Mouse (Mus musculus) thymus, adult 2 months (tissue): ENCODE measurements around the gene Glis3. TPM values are rescaled to one million over a fixed set of nuclear protein-coding genes. Genes with fewer than 3 reads are reported as not detected.

Source experiments
- DNase-seq: peaks from one replicate; pipeline ENCODE4 v3.0.0; 2021
- H3K27ac ChIP-seq: fragments of 200-500 bp; 2 replicates; pipeline ENCODE4 v1.5.1; 2012; ENCODE audit warnings: low read length, control low read depth; ENCODE audit not compliant: control insufficient read depth, insufficient read depth
- H3K27me3 ChIP-seq: fragments of 200-500 bp; 2 replicates; pipeline ENCODE4 v1.6.1; 2012; ENCODE audit warnings: mild to moderate bottlenecking, low read length, moderate library complexity, mixed read lengths; ENCODE audit not compliant: control insufficient read depth, insufficient read depth
- H3K36me3 ChIP-seq: fragments of 200-500 bp; 2 replicates; pipeline ENCODE4 v1.6.1; 2012; ENCODE audit warnings: mild to moderate bottlenecking, low read length, moderate library complexity; ENCODE audit not compliant: control insufficient read depth, insufficient read depth
- H3K4me1 ChIP-seq: fragments of 200-500 bp; replicated peaks from 2 replicates; pipeline ENCODE4 v1.6.1; 2012; ENCODE audit warnings: low read length; ENCODE audit not compliant: control insufficient read depth, insufficient read depth
- H3K4me3 ChIP-seq: fragments of 200-500 bp; 2 replicates; pipeline ENCODE4 v1.5.1; 2012; ENCODE audit warnings: mild to moderate bottlenecking, low read length, control low read depth, moderate library complexity; ENCODE audit not compliant: control insufficient read depth, insufficient read depth
- CTCF ChIP-seq: fragments of 200-500 bp; IDR thresholded peaks from 2 replicates; pipeline ENCODE4 v1.5.1; 2012; ENCODE audit warnings: mild to moderate bottlenecking, control low read depth, low read length, moderate library complexity, borderline replicate concordance; ENCODE audit not compliant: control insufficient read depth, poor library complexity, insufficient read depth; ENCODE audit errors: extremely low read depth
- POLR2A ChIP-seq: fragments of 200-500 bp; IDR thresholded peaks from 2 replicates; pipeline ENCODE4 v1.6.1; 2012; ENCODE audit warnings: mild to moderate bottlenecking, low read length, control low read depth, moderate library complexity; ENCODE audit not compliant: control insufficient read depth, poor library complexity, insufficient read depth; ENCODE audit errors: extremely low read depth
- WGBS: fragments of 180-500 bp; shearing (Covaris S2); methylation state at CpG from one replicate; pipeline ENCODE4 v1.1.7; 2018; 5-methylcytosine and 5-hydroxymethylcytosine counted together
- polyA plus RNA-seq: library from polyadenylated mRNA; depleted of rRNA; stranded (reverse); fragments of >200 nt; gene quantifications from 2 replicates; pipeline ENCODE4 v1.2.3, GENCODE M21; 2012

Glis3 gene
- polyA plus RNA-seq, 1 experiment, result 1.8 TPM

- Histone ChIP-seq H3K27me3 (no peaks in the 10 kb centered on the region), H3K27ac (no peak overlapping the region), H3K36me3 (no peaks in the 10 kb centered on the region), H3K4me3 (no peak overlapping the region), H3K4me1 (no peaks in the 10 kb centered on the region; the same call in 1 of the 2 replicates)
- no peak for DNase-seq
- 45% methylated on average over 2 of the region's 2 CpGs for WGBS
- no peak for TF ChIP-seq POLR2A
- TF ChIP-seq CTCF, result no peak
These were observed 392.4 kb downstream of the Glis3 start for GRCm38 (mm10) chr19:28287431-28287830.

DNA sequence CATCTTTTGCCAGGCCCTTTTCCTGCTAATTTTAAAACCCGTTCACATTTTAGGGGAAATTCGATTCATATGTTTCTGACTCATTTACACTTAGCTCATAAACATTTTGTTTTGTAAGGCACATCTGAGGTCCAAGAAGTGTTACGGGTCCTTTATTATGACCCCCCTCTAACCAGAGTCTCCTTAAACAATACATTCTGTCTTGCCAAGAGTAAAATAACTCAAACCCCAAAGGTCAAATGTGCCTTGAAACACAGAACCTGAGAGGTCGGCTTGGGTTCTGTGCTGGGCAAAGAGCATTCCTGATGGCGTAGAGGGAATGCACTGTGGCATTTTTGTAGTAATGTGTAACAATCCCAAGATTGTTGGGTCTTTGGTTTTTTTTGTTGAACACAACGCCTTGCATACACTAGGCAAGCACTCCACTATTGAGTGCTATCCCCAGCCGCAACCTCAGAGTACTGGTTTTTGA is 395.7 kb downstream of the Glis3 start:
- H3K36me3 ChIP-seq, result no peaks in the 10 kb centered on the region
- no peak overlapping the region for H3K4me3 ChIP-seq
- H3K4me1 ChIP-seq, result no peaks in the 10 kb centered on the region
- H3K27me3 ChIP-seq, result no peaks in the 10 kb centered on the region
- WGBS, result 94% methylated on average over 7 of the region's 7 CpGs
- TF ChIP-seq POLR2A, result no peak
- no peak for TF ChIP-seq CTCF
- no peak for DNase-seq
- H3K27ac ChIP-seq, result no peak overlapping the region

DNA sequence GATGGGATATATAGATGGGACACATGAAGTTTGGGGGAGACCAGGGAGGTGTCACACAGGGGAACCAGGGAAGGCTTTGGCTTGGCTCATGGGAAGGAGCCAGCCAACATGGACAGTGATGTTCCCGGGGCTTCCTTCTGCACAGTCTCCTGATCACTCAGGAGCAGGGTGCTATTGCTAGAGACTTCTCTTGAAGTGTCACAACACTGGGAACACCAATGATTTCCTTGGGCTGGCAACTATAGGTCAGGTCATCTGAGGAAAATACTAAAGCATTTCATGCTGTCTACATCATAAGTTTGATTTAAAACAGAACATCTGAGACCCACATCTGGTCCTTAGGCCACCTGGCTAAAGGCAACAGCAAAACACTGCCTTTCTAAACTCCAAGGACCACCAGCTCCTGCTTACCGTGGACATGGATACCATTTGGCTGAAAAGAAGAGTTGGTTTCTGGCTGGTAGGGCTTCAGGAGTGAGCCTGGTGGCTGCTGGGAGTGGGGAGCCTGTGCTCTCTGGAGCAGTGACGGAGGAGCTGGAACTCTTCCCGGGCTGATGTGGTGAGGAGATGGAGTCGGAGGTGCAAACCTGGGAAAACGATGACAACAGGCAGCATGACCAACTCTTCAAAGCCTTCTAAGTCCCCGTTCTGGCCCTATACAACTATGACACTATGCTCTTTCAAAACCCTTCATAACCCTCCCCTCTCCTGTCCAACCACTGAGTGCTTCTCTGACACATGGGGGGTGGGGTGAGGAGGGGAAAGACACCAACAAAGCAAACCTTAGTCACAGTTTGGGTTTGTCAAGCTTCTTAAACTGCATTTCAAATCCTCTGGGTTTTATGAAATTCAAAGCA is 396.4 kb downstream of the Glis3 start:
- DNase-seq, result no peak
- no peaks in the 10 kb centered on the region for H3K27me3 ChIP-seq
- 94% methylated on average over 7 of the region's 7 CpGs for WGBS
- no peaks in the 10 kb centered on the region for H3K36me3 ChIP-seq
- no peak overlapping the region for H3K27ac ChIP-seq
- H3K4me3 ChIP-seq, result no peak overlapping the region
- TF ChIP-seq POLR2A (no peak), CTCF (no peak)
- no peaks in the 10 kb centered on the region for H3K4me1 ChIP-seq

- no peak overlapping the region for H3K27ac ChIP-seq
- no peaks in the 10 kb centered on the region for H3K36me3 ChIP-seq
- no peak for TF ChIP-seq POLR2A
- 89% methylated on average over 4 of the region's 4 CpGs for WGBS
- no peak for DNase-seq
- no peaks in the 10 kb centered on the region for H3K27me3 ChIP-seq
- no peaks in the 10 kb centered on the region for H3K4me1 ChIP-seq
- no peak overlapping the region for H3K4me3 ChIP-seq
These were observed 398.5 kb downstream of the Glis3 start for GRCm38 (mm10) chr19:28281405-28281804.

GRCm38 (mm10) chr19:28277104-28277503 is 402.8 kb downstream of the Glis3 start:
- H3K27ac ChIP-seq, result no peak overlapping the region
- H3K27me3 ChIP-seq, result no peaks in the 10 kb centered on the region
- no peak for TF ChIP-seq POLR2A
- no peak for TF ChIP-seq CTCF
- H3K4me3 ChIP-seq, result no peak overlapping the region
- DNase-seq, result no peak
- no peaks in the 10 kb centered on the region for H3K4me1 ChIP-seq
- no peaks in the 10 kb centered on the region for H3K36me3 ChIP-seq
- 95% methylated on average over 2 of the region's 2 CpGs for WGBS

GRCm38 (mm10) chr19:28274501-28274900 is 405.4 kb downstream of the Glis3 start:
- Histone ChIP-seq H3K4me1 (no peaks in the 10 kb centered on the region), H3K27me3 (no peaks in the 10 kb centered on the region), H3K36me3 (no peaks in the 10 kb centered on the region), H3K27ac (no peak overlapping the region), H3K4me3 (no peak overlapping the region)
- DNase-seq, result no peak
- TF ChIP-seq CTCF (no peak), POLR2A (no peak)
- WGBS, result 71% methylated on average over 2 of the region's 2 CpGs
